Mouse (Mus musculus) cerebellum, adult 2 months (tissue): Measurements from ENCODE around the gene Snd1. TPM values are rescaled to one million over a fixed set of nuclear protein-coding genes. Genes with fewer than 3 reads are reported as not detected.

ENCODE experiments used
- DNase-seq, 2 experiments: peaks; one replicate each; pipeline ENCODE4 v3.0.0; 2021
- H3K27ac ChIP-seq: fragments of 200-500 bp; 2 replicates; pipeline ENCODE4 v1.5.1; 2012; ENCODE audit warnings: low read length, control low read depth, inconsistent platforms; ENCODE audit not compliant: insufficient read depth
- H3K27me3 ChIP-seq: fragments of 200-500 bp; 2 replicates; pipeline ENCODE4 v1.6.1; 2012; ENCODE audit warnings: inconsistent platforms, mild to moderate bottlenecking, low read length, moderate library complexity; ENCODE audit not compliant: control insufficient read depth, insufficient read depth
- H3K4me1 ChIP-seq: fragments of 200-500 bp; 2 replicates; pipeline ENCODE4 v1.6.1; 2011; ENCODE audit warnings: low read length; ENCODE audit not compliant: control insufficient read depth, insufficient read depth
- H3K4me3 ChIP-seq: fragments of 200-500 bp; replicated peaks from 2 replicates; pipeline ENCODE3; 2011; ENCODE audit warnings: mild to moderate bottlenecking, low read depth, low read length, control low read depth; ENCODE audit not compliant: insufficient read depth
- CTCF ChIP-seq: fragments of 200-500 bp; IDR thresholded peaks from 2 replicates; pipeline ENCODE4 v1.5.1; 2011; ENCODE audit warnings: low read depth, mild to moderate bottlenecking, control low read depth, low read length, moderate library complexity, borderline replicate concordance; ENCODE audit not compliant: insufficient read depth
- POLR2A ChIP-seq: fragments of 200-500 bp; IDR thresholded peaks from 2 replicates; pipeline ENCODE4 v1.6.1; 2011; ENCODE audit warnings: low read length, control low read depth, borderline replicate concordance; ENCODE audit not compliant: insufficient read depth
- WGBS: fragments of 180-500 bp; shearing (Covaris S2); methylation state at CpG from one replicate; pipeline ENCODE4 v1.1.7; 2018; 5-methylcytosine and 5-hydroxymethylcytosine counted together
- polyA plus RNA-seq: library from polyadenylated mRNA; depleted of rRNA; stranded (reverse); fragments of >200 nt; gene quantifications from 2 replicates; pipeline ENCODE4 v1.2.3, GENCODE M21; 2012

Snd1 gene
- polyA plus RNA-seq, 1 experiment, result 57.0 TPM

DNA sequence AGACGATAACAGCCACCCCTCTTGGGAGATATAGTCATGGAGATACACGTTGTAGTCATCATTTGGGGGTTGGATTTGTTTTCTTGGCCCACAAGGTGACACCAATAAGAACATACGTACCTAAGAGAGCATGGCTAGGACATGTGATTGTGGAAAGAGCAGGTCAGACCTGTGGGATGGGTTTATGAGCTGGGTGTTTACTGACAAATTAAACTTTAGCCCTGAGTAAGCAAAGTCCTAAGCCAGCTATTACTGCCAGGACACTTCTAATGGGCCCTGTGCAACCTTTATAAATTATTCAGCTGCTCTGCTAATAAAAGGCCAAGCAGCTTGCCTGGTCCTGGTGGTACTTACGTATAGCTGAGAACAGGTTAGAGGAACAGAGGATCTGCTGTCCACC, 283.4 kb downstream of the Snd1 start:
- 93% methylated on average over 4 of the region's 4 CpGs for WGBS
- Histone ChIP-seq H3K4me3 (no peak overlapping the region), H3K4me1 (peaks cover 12% of the 10 kb centered on the region; the same call in 1 of the 2 replicates), H3K27ac (no peak overlapping the region), H3K27me3 (no peaks in the 10 kb centered on the region; the same call in 1 of the 2 replicates)
- DNase-seq, result no peak
- TF ChIP-seq POLR2A, result no peak
- TF ChIP-seq CTCF, result no peak

DNA sequence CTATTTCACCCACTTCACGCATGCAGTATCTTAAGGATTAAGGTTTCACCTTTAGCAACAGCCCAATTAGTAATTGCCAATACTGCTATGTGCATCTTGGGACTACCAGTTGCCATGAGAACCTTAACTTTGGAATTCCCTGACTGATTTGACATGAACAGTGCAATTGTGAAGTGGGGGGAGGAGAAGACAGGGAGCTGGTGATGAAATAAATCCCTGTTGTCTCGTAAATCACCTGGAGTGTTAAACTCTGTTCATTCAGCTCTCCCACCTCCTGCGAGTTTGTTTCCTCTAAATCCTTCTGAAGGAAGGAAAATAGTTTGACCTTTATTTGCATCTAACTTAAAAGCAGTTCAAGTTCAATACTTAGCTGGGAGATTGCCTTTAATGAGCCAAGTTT, 286.8 kb downstream of the Snd1 start:
- Histone ChIP-seq H3K4me3 (no peak overlapping the region), H3K27me3 (no peaks in the 10 kb centered on the region), H3K4me1 (no peaks in the 10 kb centered on the region; the same call in 1 of the 2 replicates), H3K27ac (no peak overlapping the region)
- DNase-seq, result no peak
- TF ChIP-seq CTCF (no peak), POLR2A (no peak)
- WGBS, result 85% methylated on average over 3 of the region's 3 CpGs

DNA sequence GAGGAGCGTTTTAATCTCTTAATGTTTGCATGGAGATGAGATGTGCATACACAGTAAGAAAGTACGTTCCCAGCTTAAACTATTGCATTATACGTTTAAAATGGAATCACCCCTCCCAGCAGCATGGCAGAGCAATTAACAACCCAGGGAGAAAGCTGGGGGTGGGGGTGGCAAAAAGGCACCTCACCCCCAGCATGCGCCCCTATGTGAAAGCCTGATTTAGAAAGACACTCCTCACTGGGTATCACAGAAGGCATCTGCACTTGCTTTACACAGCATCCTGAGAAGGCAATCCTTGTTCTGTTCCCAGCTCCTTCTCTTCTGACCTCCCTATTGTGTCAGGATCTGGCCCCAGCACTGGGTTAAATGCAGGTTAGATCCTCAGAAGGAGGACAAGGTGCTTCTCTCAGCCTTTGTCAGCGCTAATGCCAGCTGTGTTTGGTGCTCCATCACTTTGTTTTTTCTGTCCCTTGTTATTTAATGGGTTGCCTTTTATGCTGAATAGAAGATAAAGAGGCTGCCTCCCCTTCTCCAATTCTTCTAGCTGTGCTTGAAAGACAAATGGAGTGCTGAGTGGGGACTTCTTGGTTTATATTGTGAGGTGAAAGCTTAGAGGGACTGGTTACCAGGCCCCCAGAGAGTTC, 287.3 kb downstream of the Snd1 start:
- no peak for DNase-seq
- 69% methylated on average over 5 of the region's 5 CpGs for WGBS
- no peak overlapping the region for H3K4me3 ChIP-seq
- no peaks in the 10 kb centered on the region for H3K4me1 ChIP-seq
- no peaks in the 10 kb centered on the region for H3K27me3 ChIP-seq
- TF ChIP-seq CTCF (no peak), POLR2A (no peak)
- H3K27ac ChIP-seq, result no peak overlapping the region

DNA sequence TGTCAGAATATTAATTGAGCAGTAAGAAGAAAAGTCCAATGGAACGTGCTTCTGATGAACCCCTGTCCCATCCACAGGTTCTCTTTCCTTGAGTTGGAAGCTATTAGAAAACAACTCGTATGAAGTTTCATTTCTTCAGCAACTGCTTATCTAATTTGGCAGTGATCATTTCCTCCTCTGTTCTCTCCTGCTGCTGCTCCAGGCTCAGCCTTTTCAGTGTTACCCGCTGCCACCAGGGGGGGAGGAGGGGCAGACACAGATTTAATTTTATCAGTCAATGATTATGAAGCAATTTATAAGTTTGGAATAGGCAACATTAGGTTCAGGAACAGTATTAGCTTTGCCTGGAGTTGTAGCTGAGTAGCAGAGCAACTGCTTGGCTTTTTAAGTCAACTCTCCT, 291.7 kb downstream of the Snd1 start:
- no peak overlapping the region for H3K27ac ChIP-seq
- peaks cover 4% of the 10 kb centered on the region for H3K4me1 ChIP-seq
- H3K27me3 ChIP-seq, result no peaks in the 10 kb centered on the region
- WGBS, result 63% methylated on average over 3 of the region's 3 CpGs
- no peak for DNase-seq
- TF ChIP-seq POLR2A (no peak), CTCF (no peak)
- H3K4me3 ChIP-seq, result no peak overlapping the region

DNA sequence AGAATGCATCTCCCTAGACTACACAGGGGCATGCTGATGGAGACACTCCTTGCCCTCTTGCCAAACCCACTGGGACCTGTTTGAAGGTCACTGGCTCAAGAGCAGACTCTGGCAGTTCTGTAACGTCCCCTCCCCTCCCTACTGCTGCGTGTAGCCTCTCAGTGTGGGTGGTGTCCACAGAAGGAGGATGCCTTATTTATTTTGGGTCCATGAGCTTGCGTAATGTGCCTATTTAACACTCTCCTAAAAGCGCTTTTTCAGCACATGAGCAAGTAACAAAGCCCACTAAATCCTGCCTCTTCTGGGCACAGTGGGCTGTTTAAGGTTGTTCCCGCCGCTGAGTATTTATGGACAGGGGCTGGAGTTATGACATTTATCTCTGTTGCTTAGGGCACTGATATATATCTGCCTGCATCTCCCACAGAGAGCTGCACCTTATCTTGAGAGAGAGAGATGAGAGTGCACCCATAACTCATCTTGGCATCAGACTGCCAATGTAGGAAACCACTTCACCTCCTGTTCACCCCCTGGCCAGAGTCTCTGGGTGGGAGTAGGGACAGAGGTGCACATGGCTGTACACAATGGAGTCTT, 293.0 kb downstream of the Snd1 start:
- no peak for DNase-seq

DNA sequence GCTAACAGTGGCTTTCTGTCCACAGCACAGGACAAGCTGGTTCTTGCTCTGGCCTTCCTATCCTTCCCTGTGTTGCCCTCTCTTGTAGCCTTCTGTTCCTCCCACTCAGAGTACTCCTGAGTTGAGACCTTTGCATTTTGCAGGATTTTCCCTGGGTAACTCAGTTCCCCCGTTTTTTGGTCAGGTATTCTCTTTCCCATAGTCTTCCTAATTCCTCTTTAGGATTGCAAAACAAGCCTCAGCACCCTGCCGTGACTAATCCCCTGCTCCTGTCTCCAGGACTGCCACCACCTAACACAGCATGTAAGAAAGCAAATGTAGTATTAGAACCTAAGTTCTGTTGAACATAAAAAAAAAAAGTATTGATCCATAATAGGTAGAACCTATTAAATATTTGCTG, 296.4 kb downstream of the Snd1 start:
- WGBS, result 51% methylated on average over 2 of the region's 2 CpGs
- no peaks in the 10 kb centered on the region for H3K27me3 ChIP-seq
- no peak overlapping the region for H3K27ac ChIP-seq
- peaks cover 4% of the 10 kb centered on the region for H3K4me1 ChIP-seq
- H3K4me3 ChIP-seq, result no peak overlapping the region
- no peak for DNase-seq
- TF ChIP-seq CTCF (no peak), POLR2A (no peak)

More for the DNA sequence above, 293.0 kb downstream of the Snd1 start:
- Histone ChIP-seq H3K4me1 (peaks cover 4% of the 10 kb centered on the region), H3K27me3 (no peaks in the 10 kb centered on the region), H3K27ac (no peak overlapping the region), H3K4me3 (no peak overlapping the region)
- WGBS, result 77% methylated on average over 6 of the region's 6 CpGs
- TF ChIP-seq POLR2A (no peak), CTCF (no peak)

DNA sequence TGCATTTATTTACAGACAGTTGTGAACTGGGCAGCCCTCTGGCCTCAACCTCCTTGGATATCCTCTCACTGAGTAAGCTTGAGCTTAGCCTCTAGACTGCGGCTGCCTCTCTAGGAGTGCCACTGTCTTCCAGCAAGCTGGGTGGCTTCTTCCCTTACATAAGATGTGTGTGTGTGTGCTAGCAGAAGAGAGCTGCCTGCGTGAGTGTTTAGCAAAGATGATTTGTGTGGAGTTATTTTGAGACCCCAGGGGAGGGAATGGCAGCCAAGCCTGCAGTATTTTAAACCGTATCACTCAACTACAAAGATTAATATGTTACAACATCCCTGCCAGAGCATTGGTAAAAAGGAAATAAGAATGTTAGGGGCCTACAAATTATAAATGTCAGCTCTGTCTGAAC, 306.8 kb downstream of the Snd1 start:
- no peak overlapping the region for H3K4me3 ChIP-seq
- H3K27ac ChIP-seq, result no peak overlapping the region
- 52% methylated on average over 3 of the region's 3 CpGs for WGBS
- TF ChIP-seq CTCF (no peak), POLR2A (no peak)
- peaks cover 4% of the 10 kb centered on the region for H3K4me1 ChIP-seq
- no peaks in the 10 kb centered on the region for H3K27me3 ChIP-seq
- no peak for DNase-seq

DNA sequence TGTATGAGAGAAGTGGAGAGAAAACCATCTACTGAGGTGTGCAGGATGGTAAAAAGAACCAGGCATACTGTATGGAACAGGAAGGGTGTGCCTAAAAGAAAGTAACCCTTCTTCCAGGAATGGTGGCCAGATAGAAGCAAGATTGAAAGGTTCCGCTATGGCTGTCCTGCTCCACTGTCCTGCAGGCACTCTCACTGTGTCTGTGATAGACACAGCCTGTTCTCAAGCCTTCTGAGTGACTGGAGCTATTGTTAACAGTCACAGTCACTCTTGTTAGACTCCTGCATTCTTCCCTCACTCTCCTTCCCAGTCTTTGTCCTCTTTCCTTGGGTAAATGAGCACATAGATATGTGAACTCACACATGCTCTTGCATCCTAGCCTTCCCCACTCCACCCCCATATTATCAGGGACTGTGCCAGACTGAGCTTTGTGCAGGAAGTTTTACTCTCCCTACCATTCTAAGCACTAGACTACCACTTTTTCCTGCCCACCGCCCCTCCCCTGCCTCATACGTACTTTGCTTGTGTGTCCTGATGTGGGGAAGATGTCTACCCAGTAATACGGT, 308.2 kb downstream of the Snd1 start:
- DNase-seq, result no peak
- Histone ChIP-seq H3K27me3 (no peaks in the 10 kb centered on the region), H3K4me1 (peaks cover 9% of the 10 kb centered on the region), H3K4me3 (no peak overlapping the region), H3K27ac (no peak overlapping the region)
- 75% methylated on average over 4 of the region's 4 CpGs for WGBS
- no peak for TF ChIP-seq POLR2A
- no peak for TF ChIP-seq CTCF
